Mouse (Mus musculus) limb, embryonic 10.5 days (tissue): ENCODE data around the gene AI854703. TPM values are rescaled to one million over a fixed set of nuclear protein-coding genes. Genes with fewer than 3 reads are reported as not detected.
"Not testable (repeated sequence)": the region's sequence is repeated elsewhere in the genome, so short reads cannot be mapped to it uniquely, and the experiment has no call there.

Experiments used
- DNase-seq: peaks from one replicate; pipeline ENCODE4 v3.0.0-alpha.2; 2017; ENCODE audit warnings: low spot score
- H3K27ac ChIP-seq: fragments of 300-500 bp; sonication (generic); 2 replicates; pipeline ENCODE4 v1.5.1; 2016; ENCODE audit warnings: mild to moderate bottlenecking
- H3K27me3 ChIP-seq: fragments of 300-500 bp; sonication (generic); 2 replicates; pipeline ENCODE4 v1.6.1; 2016; ENCODE audit warnings: low read depth, mild to moderate bottlenecking; ENCODE audit not compliant: poor library complexity, severe bottlenecking
- H3K36me3 ChIP-seq: fragments of 300-500 bp; sonication (generic); 2 replicates; pipeline ENCODE4 v1.6.1; 2016; ENCODE audit warnings: mild to moderate bottlenecking, moderate library complexity
- H3K4me1 ChIP-seq: fragments of 300-500 bp; sonication (generic); 2 replicates; pipeline ENCODE4 v1.6.1; 2016
- H3K4me3 ChIP-seq: fragments of 300-500 bp; sonication (generic); 2 replicates; pipeline ENCODE4 v1.5.1; 2016; ENCODE audit warnings: mild to moderate bottlenecking, moderate library complexity
- H3K9me3 ChIP-seq: fragments of 300-500 bp; sonication (generic); replicated peaks from 2 replicates; pipeline ENCODE4 v1.6.1; 2016; ENCODE audit warnings: mild to moderate bottlenecking
- WGBS: fragments of 180-500 bp; shearing (Covaris S2); methylation state at CpG from one replicate; pipeline ENCODE4 v1.1.7; 2016; 5-methylcytosine and 5-hydroxymethylcytosine counted together
- polyA plus RNA-seq: library from polyadenylated mRNA; unstranded; fragments of >200 nt; fragmentation: Nextera tagmentation; extraction: Ambion mirVana; gene quantifications from 2 replicates; pipeline ENCODE4 v1.2.1, GENCODE M21; 2016

The AI854703 gene
- polyA plus RNA-seq, 1 experiment from 2014 or later = 1.3 TPM

DNA sequence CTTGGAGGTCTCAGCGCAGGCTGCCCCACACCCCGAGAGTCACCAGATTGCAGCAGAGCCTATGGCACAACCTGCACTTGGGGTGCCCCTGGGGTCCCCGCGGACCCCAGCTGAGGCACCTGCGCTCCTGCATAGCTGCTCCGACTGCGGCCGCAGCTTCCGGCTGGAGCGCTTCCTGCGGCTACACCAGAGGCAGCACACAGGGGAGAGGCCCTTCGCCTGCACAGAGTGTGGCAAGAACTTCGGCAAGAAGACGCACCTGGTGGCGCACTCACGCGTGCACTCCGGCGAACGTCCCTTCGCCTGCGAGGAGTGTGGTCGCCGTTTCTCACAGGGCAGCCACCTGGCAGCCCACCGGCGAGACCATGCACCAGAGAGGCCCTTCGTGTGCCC, 29.3 kb upstream of the AI854703 start:
- 0 out of 2 replicates have a peak overlapping the region, but pooled peaks have one; percentile 12 for H3K4me3 ChIP-seq
- H3K4me1 ChIP-seq = peaks cover 38% of the 10 kb centered on the region
- H3K27ac ChIP-seq = no peak overlapping the region
- H3K9me3 ChIP-seq = peaks cover 22% of the 10 kb centered on the region
- no peak for DNase-seq
- peaks cover 58% of the 10 kb centered on the region for H3K36me3 ChIP-seq
- H3K27me3 ChIP-seq = no peaks in the 10 kb centered on the region
- WGBS = 96% methylated on average over 27 of the region's 27 CpGs

DNA sequence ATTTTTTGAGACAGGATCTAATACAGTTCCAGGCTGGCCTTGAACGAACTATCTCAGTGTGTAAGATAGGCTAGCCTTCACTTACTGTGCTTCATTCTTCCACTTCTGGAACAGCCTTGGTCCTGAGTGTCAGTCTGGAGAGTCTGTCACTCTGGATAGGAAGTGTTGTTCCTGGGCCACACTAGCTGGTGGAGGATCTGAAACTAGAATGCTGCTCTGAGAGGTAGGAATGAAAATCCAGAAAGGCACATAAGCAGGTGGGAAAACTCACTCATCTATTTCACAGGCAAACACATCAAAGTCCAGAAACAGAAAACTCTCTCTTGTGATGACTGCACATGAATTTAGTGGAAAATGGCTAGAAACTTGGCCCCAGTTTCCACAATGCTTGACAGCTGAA, 26.0 kb upstream of the AI854703 start:
- H3K27me3 ChIP-seq = no peaks in the 10 kb centered on the region
- peaks cover 22% of the 10 kb centered on the region for H3K9me3 ChIP-seq
- peaks cover 57% of the 10 kb centered on the region for H3K36me3 ChIP-seq
- 95% methylated on average over 1 of the region's 1 CpGs for WGBS
- H3K27ac ChIP-seq = no peak overlapping the region
- H3K4me1 ChIP-seq = peaks cover 23% of the 10 kb centered on the region
- no peak for DNase-seq
- no peak overlapping the region for H3K4me3 ChIP-seq

DNA sequence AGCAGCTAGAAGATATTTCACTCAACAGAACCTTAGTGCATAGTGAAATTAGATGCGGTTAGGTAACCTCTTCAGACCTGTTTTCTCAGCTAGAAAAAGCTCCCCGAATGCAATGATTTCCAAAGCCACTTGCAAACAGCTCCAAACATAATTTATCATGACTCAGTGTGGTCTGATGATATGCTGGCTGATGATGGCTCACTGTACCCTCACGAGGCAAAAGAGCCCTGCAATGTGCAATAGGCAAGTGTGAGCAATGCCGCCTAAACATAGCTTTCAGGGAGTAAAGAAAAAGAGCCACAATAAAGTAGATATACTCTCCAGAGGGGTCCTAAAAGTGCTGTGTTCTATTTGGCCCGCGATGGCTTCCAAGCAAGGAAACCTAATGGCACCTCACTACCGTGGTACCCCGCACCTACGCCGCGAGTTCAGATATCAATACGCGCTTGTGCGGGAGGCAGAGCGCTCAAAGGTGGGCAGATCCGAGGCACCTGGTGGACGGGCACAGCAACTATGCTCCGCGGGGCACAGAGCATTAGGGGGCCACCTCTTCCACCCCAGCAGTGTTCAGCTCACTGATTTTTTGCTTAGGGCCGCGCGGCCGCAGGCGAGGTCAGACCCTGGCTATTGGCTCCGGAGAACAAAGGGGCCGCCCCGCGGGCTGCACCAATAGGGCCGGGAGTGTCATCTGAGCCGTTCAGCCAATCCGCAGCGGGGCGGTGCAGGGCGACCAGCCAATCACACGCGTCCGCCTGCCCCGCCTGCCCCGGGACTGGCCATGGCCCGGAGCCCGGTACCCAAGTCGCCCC, 25.1 kb upstream of the AI854703 start, which contains the start of gene Zfp775:
Gene Zfp775, plus strand, starts transcription at position 793 of the 809 bp plus-strand sequence.
- Histone ChIP-seq H3K36me3 (peaks cover 49% of the 10 kb centered on the region), H3K27me3 (no peaks in the 10 kb centered on the region)
- WGBS = 5% methylated on average over 42 of the region's 42 CpGs

DNA sequence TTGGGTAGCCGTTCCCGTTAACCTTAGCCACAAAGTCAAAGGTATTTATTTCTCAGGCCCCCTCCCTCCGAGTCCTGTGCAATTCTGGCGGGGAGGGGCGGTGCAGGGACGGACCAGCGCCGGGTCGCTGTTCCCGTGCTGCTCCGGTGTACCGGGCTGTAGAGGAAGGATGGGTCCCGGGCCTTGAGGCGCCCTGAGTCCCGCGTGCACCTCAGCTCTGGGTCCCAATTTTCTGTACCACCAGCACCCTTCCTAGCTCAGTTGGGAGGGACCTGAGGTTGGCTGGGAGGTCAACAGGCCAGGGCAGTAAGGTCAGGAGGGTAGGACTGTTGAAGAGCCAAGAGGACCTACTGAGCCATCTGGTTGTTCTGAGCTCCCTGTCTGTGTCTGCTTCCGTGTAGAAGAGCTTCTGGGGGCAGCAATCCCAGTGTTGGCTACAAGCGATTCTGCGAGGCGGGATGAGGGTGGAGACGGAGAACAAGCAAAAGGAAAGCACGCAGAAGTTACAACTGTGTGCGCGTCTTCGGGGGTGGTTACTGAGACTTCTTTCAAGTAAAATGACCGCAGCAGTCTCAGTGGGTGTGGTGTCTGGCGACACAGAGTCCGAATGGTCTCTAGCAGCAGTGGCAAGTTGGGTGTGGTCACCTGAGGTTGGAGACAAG, 24.4 kb upstream of the AI854703 start:
- Histone ChIP-seq H3K27ac (peak overlapping the region; percentile 96), H3K4me3 (peak overlapping the region; percentile 85), H3K9me3 (peaks cover 8% of the 10 kb centered on the region), H3K4me1 (peaks cover 23% of the 10 kb centered on the region), H3K27me3 (no peaks in the 10 kb centered on the region), H3K36me3 (peaks cover 42% of the 10 kb centered on the region)
- no peak for DNase-seq
- 2% methylated on average over 28 of the region's 28 CpGs for WGBS

More for the DNA sequence above, 25.1 kb upstream of the AI854703 start, which contains the start of gene Zfp775:
- H3K9me3 ChIP-seq = peaks cover 15% of the 10 kb centered on the region
- peak within 1 kb of the TSS; percentile 85 for H3K4me3 ChIP-seq
- H3K27ac ChIP-seq = peak within 1 kb of the TSS; percentile 96
- peaks cover 23% of the 10 kb centered on the region for H3K4me1 ChIP-seq
- peak; percentile 97 for DNase-seq

DNA sequence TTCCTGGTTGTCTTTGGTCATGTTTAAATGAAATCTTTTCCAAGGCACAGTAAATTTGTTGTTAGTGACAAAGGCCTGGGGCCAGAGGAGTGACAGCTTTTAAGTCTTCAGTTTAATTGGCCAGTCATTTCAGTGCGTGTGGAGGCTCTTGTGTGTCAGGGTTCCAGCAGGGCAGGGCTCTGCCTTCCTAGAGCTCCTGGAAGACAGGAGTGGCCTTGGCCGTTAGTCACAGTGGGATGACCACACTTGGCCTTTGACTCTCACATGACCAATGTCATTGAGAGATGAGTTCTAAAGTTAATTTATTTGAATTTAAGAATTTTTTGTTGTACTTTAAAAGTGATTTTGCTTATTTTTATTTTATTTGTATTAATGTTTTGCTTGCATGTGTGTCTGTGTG, 18.4 kb upstream of the AI854703 start:
- DNase-seq = no peak
- H3K4me3 ChIP-seq = no peak overlapping the region
- peaks cover 28% of the 10 kb centered on the region for H3K36me3 ChIP-seq
- peaks cover 1% of the 10 kb centered on the region; the same call in 1 of the 2 replicates for H3K4me1 ChIP-seq
- H3K27me3 ChIP-seq = no peaks in the 10 kb centered on the region
- no peak overlapping the region for H3K27ac ChIP-seq
- WGBS = 70% methylated on average over 2 of the region's 2 CpGs
- H3K9me3 ChIP-seq = no peaks in the 10 kb centered on the region

DNA sequence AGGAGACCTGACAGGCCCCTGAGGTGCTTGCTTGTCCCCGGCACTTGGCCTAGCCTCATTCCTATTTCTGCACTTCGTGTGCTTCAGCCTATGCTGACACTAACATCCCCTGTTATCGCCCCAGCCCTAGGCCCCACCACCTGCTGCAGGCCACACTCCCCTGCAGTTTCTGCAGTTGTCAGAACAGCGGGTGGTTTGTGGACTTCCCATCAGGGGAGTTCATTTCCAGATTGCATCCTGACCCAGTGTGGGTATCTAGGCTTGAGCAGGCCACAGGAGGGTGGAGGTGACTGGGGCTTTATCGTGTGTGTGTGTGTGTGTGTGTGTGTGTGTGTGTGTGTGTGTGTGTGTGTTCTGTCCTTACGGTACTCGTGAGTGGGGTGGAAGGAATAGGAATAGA, 17.1 kb upstream of the AI854703 start:
- no peak overlapping the region for H3K27ac ChIP-seq
- no peak overlapping the region for H3K4me3 ChIP-seq
- peaks cover 38% of the 10 kb centered on the region for H3K36me3 ChIP-seq
- no peaks in the 10 kb centered on the region for H3K9me3 ChIP-seq
- WGBS = 71% methylated on average over 7 of the region's 7 CpGs
- no peaks in the 10 kb centered on the region for H3K27me3 ChIP-seq
- no peaks in the 10 kb centered on the region for H3K4me1 ChIP-seq
- no peak for DNase-seq

DNA sequence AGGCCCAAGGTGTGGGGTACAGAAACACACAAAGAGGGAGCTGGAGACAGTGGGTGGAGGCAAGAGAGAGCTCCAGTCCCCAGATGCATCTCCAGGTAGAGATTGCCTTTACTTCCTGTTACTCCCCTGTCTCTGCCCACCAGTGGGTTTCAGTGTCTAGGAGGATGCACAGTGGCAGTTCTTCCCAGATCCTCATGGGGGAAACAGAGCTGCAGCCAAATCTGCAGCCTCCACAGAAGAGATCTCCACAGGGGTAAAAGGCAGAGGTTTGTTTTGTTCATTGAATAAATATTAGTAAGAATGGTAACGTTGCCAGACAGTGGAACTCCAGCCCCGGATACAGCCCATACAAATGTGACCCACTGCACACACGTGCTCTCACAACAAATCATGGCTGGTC, 15.9 kb upstream of the AI854703 start:
- no peaks in the 10 kb centered on the region for H3K4me1 ChIP-seq
- WGBS = 98% methylated on average over 3 of the region's 3 CpGs
- H3K4me3 ChIP-seq = no peak overlapping the region
- no peak overlapping the region for H3K27ac ChIP-seq
- no peaks in the 10 kb centered on the region for H3K27me3 ChIP-seq
- peaks cover 44% of the 10 kb centered on the region for H3K36me3 ChIP-seq
- no peaks in the 10 kb centered on the region for H3K9me3 ChIP-seq
- DNase-seq = no peak

DNA sequence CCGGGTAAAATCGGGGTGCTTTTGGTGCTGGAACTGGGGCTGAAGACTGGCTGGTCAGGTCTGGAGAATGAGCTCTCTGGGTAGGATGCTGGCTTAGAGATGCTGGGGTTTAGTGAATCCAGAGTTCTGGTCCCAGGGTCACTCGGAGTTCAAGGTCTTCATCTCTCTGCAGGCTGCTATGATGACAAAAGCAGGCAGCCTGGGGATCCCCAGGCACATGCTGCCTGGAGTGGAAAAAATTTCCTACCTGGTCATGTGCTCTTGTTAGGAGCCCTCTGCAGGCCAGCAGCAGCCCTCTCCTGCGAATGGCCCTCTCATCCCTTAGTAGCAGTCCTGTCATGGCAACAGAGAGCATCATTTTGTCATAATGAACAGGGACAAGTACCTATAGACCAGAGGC, 13.1 kb upstream of the AI854703 start:
- Histone ChIP-seq H3K36me3 (peaks cover 59% of the 10 kb centered on the region), H3K4me1 (no peaks in the 10 kb centered on the region), H3K27me3 (no peaks in the 10 kb centered on the region), H3K4me3 (no peak overlapping the region), H3K27ac (no peak overlapping the region), H3K9me3 (no peaks in the 10 kb centered on the region)
- WGBS = 89% methylated on average over 4 of the region's 4 CpGs
- DNase-seq = no peak

DNA sequence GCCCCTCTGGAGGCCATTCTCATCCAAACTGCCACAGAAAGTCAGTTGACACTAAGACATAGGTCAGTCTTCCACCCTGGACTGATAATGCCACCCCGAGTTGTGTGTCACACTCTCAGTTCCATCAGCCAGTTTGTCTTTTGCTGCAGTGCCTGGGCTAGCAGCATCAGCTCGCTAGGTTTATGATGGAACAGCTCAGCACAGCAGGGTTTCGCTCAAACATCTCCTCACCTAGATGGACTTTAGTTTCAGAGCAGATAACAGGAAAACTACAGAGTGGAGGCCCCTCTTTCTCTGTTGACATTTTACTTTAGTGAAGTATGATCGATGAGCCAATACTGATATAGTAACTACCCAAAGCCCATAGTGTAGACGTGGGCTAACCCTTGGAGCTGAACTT, 11.8 kb upstream of the AI854703 start:
- no peak overlapping the region for H3K4me3 ChIP-seq
- no peak for DNase-seq
- peaks cover 69% of the 10 kb centered on the region for H3K36me3 ChIP-seq
- 92% methylated on average over 5 of the region's 5 CpGs for WGBS
- no peaks in the 10 kb centered on the region for H3K27me3 ChIP-seq
- no peak overlapping the region for H3K27ac ChIP-seq
- H3K9me3 ChIP-seq = no peaks in the 10 kb centered on the region
- no peaks in the 10 kb centered on the region for H3K4me1 ChIP-seq

DNA sequence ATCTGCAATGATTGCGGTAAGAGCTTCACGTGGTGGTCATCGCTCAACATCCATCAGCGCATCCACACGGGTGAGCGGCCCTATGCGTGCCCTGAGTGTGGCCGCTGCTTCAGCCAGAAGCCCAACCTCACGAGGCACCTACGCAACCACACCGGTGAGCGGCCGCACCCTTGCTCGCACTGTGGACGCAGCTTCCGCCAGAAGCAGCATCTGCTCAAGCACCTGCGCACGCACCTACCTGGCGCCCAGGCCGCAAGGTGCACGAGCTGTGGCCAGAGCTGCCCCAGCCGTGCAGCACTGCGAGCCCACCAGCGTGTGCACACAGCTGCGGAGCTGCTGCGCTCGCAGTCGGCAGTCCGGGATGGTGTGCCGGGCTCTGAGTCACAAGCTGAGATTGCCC, 6.5 kb upstream of the AI854703 start:
- no peak for DNase-seq
- no peaks in the 10 kb centered on the region for H3K9me3 ChIP-seq
- peaks cover 57% of the 10 kb centered on the region for H3K36me3 ChIP-seq
- H3K27ac ChIP-seq = no peak overlapping the region
- WGBS = 92% methylated on average over 30 of the region's 30 CpGs
- H3K4me3 ChIP-seq = no peak overlapping the region
- H3K4me1 ChIP-seq = no peaks in the 10 kb centered on the region
- H3K27me3 ChIP-seq = peaks cover 2% of the 10 kb centered on the region; the same call in 1 of the 2 replicates

DNA sequence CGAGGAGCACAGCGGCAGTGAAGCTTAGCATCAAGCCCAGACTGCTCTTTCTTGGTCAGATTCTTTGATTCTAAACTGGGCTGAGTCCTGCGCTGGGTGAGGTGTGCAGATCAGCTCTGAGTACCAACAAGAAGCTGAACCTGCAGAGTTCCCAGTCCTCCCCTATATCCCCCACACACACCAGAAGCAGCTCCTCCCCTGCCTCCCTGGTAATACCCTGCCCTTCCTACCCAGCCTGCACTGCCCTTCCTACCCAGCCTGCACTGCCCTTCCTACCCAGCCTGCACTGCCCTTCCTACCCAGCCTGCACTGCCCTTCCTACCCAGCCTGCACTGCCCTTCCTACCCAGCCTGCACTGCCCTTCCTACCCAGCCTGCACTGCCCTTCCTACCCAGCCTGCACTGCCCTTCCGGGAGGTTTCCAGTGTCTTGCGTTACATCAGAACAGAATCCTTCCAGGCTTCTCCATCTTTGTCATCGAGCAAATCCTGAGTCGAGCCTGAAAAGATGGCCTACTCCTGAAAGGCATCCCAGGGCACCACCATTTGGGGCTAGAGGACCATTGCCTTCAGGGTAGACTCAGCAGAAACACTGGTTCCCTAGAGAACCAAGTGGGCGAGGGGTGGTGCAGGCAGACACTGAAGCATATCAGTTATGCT, 4.2 kb upstream of the AI854703 start:
- not testable (repeated sequence) for DNase-seq, H3K4me3 ChIP-seq, H3K27ac ChIP-seq, H3K9me3 ChIP-seq
- Histone ChIP-seq H3K36me3 (peaks cover 45% of the 10 kb centered on the region), H3K27me3 (peaks cover 17% of the 10 kb centered on the region), H3K4me1 (peaks cover 10% of the 10 kb centered on the region)
- WGBS = 91% methylated on average over 8 of the region's 8 CpGs

DNA sequence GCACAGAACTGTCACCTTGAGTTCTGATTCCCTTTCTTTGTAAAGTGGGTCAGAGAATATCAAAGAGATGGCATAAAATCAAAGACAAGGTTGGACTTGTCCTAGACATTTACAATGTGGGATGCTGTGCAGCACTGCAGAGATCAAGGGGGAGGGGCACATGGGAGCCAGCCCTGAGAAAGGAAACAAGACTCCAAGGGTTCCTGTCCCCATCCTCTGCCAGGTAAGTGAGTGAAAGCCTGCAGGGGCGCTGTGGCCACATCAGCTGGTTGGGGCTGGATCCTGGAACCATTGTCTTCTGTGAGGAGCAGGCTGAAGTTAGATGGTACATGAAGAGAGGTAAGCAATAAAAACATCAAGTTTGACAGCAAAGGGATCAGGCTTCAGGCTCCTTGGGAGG, 3.1 kb upstream of the AI854703 start:
- DNase-seq = no peak
- Histone ChIP-seq H3K9me3 (no peaks in the 10 kb centered on the region), H3K4me3 (no peak overlapping the region), H3K27ac (no peak overlapping the region), H3K4me1 (peaks cover 17% of the 10 kb centered on the region), H3K27me3 (peaks cover 28% of the 10 kb centered on the region), H3K36me3 (peaks cover 34% of the 10 kb centered on the region)
- WGBS = 26% methylated on average over 1 of the region's 1 CpGs

DNA sequence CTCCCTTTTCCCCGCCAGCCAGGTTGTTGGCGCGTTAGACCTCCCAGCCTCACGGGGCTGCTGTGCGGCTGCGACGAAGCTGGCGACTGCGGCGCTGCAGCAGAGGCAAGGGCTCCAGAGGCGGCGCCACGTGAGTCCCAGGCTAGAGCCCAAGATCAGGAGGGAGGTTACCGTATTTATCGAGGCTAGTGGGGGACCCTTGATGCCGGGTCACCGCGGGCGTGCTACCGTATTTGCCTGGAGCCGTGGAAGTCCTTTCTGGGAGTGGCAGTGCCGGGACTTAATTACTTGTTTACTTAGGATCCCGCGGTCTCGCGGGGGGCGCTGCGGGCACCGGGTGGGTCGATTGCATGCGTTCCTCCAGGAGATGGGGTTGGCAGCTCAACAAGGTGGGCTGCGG, 420 bp downstream of the AI854703 start:
- H3K9me3 ChIP-seq = no peaks in the 10 kb centered on the region
- WGBS = under 1% methylated on average over 32 of the region's 32 CpGs
- H3K4me1 ChIP-seq = peaks cover 35% of the 10 kb centered on the region
- H3K27me3 ChIP-seq = peaks cover 63% of the 10 kb centered on the region
- peak overlapping the region; percentile 32 for H3K27ac ChIP-seq
- H3K4me3 ChIP-seq = peak overlapping the region; percentile 58
- peaks cover 1% of the 10 kb centered on the region; the same call in 1 of the 2 replicates for H3K36me3 ChIP-seq
- DNase-seq = peak; percentile 74
